Mouse (Mus musculus): ENCODE measurements around the gene Itpk1.

DNA sequence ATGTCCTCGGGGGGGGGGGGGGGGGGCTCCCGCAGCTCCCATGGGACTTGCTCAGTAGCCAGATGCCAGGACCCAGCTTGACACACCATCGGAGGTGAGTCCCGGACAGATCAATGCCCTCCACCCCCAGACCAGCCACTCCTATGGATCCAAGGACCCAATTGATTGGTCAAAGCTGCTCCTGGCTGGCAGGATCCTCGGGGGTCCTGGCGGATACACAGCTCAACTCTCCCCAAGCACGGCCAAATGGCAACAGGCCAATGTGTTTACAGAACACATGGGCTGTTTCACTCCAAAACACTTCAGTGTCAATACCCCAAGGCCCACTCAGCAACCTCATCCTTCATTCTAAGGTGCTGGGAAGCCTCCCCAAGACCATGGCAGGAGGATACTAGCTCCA is 13.0 kb downstream of the Itpk1 start:
- TF ChIP-seq POLR2A (IDR thresholded peaks at IDR 0.05; ENCODE audit: control insufficient read depth, extremely low read depth, insufficient read depth, low read length, poor library complexity) (no peak), CTCF (IDR thresholded peaks at IDR 0.05; ENCODE audit: borderline replicate concordance, control insufficient read depth, extremely low read depth, insufficient read depth, low read length, poor library complexity) (no peak)
